Mouse (Mus musculus) CD4-positive helper T cell, adult 2 months (primary cell): ENCODE results near the gene Fam92b.

Experiments used
- DNase-seq: peaks from one replicate; pipeline ENCODE4 v3.0.0-alpha.2; 2012; ENCODE audit warnings: low read depth, missing footprints, low spot score

Fam92b gene

GRCm38 (mm10) chr8:120116600-120116999 lies 60.7 kb downstream of the Fam92b start:
- no peak for DNase-seq
